Mouse (Mus musculus): Measurements from ENCODE around the gene Nsmce4a.
"Not testable (repeated sequence)": the region's sequence is repeated elsewhere in the genome, so short reads cannot be mapped to it uniquely, and the experiment has no call there.

The Nsmce4a gene

GRCm38 (mm10) chr7:130603556-130603955 lies 30.6 kb upstream of the Nsmce4a start:
- TF ChIP-seq NANOG (IDR thresholded peaks at IDR 0.05; ENCODE audit: borderline replicate concordance, low read length) (no peak), POU5F1 (IDR thresholded peaks at IDR 0.05; ENCODE audit: borderline replicate concordance, low read length) (no peak), CTCF (conservative IDR thresholded peaks at IDR 0.05; ENCODE audit: low read length) (no peak)
- H3K4me1 ChIP-seq (replicated peaks; ENCODE audit: low read depth, low read length), result peaks cover 77% of the 10 kb centered on the region
- H3K9me3 ChIP-seq (ENCODE audit: low read length), result no peaks in the 10 kb centered on the region
- H3K4me3 ChIP-seq (replicated peaks; ENCODE audit: low read length), result no peak overlapping the region; the same call in 1 of the 2 replicates
- no peaks in the 10 kb centered on the region for H3K27me3 ChIP-seq (ENCODE audit: insufficient read depth, low read length)
- peaks cover 7% of the 10 kb centered on the region for H3K36me3 ChIP-seq (ENCODE audit: insufficient read depth, low read length)

- H3K4me1 ChIP-seq (replicated peaks; ENCODE audit: low read depth, low read length), result peaks cover 82% of the 10 kb centered on the region
- no peaks in the 10 kb centered on the region for H3K27me3 ChIP-seq (ENCODE audit: insufficient read depth, low read length)
- TF ChIP-seq CTCF (conservative IDR thresholded peaks at IDR 0.05; ENCODE audit: low read length) (no peak), NANOG (IDR thresholded peaks at IDR 0.05; ENCODE audit: borderline replicate concordance, low read length) (no peak), POU5F1 (IDR thresholded peaks at IDR 0.05; ENCODE audit: borderline replicate concordance, low read length) (no peak)
- peaks cover 7% of the 10 kb centered on the region for H3K36me3 ChIP-seq (ENCODE audit: insufficient read depth, low read length)
- H3K9me3 ChIP-seq (ENCODE audit: low read length), result no peaks in the 10 kb centered on the region
- H3K4me3 ChIP-seq (replicated peaks; ENCODE audit: low read length), result no peak overlapping the region
These were observed 29.9 kb upstream of the Nsmce4a start for GRCm38 (mm10) chr7:130602804-130603203.

GRCm38 (mm10) chr7:130600546-130600945 lies 27.6 kb upstream of the Nsmce4a start:
- H3K9me3 ChIP-seq (ENCODE audit: low read length), result no peaks in the 10 kb centered on the region
- peak overlapping the region; percentile 20; the same call in 1 of the 2 replicates for H3K4me3 ChIP-seq (replicated peaks; ENCODE audit: low read length)
- peaks cover 7% of the 10 kb centered on the region for H3K36me3 ChIP-seq (ENCODE audit: insufficient read depth, low read length)
- no peaks in the 10 kb centered on the region for H3K27me3 ChIP-seq (ENCODE audit: insufficient read depth, low read length)
- peaks cover 88% of the 10 kb centered on the region for H3K4me1 ChIP-seq (replicated peaks; ENCODE audit: low read depth, low read length)
- TF ChIP-seq NANOG (IDR thresholded peaks at IDR 0.05; ENCODE audit: borderline replicate concordance, low read length), result peak; percentile 66; the same call in 1 of the 2 replicates
- no peak for TF ChIP-seq POU5F1 (IDR thresholded peaks at IDR 0.05; ENCODE audit: borderline replicate concordance, low read length)

- TF ChIP-seq CTCF (conservative IDR thresholded peaks at IDR 0.05; ENCODE audit: low read length) (no peak), POU5F1 (IDR thresholded peaks at IDR 0.05; ENCODE audit: borderline replicate concordance, low read length) (no peak), NANOG (IDR thresholded peaks at IDR 0.05; ENCODE audit: borderline replicate concordance, low read length) (no peak)
- Histone ChIP-seq H3K36me3 (ENCODE audit: insufficient read depth, low read length) (peaks cover 7% of the 10 kb centered on the region), H3K27me3 (ENCODE audit: insufficient read depth, low read length) (no peaks in the 10 kb centered on the region), H3K4me3 (replicated peaks; ENCODE audit: low read length) (no peak overlapping the region), H3K4me1 (replicated peaks; ENCODE audit: low read depth, low read length) (peaks cover 84% of the 10 kb centered on the region), H3K9me3 (ENCODE audit: low read length) (no peaks in the 10 kb centered on the region)
These were observed 27.2 kb upstream of the Nsmce4a start for GRCm38 (mm10) chr7:130600074-130600473.

- TF ChIP-seq NANOG (IDR thresholded peaks at IDR 0.05; ENCODE audit: borderline replicate concordance, low read length), result no peak
- TF ChIP-seq POU5F1 (IDR thresholded peaks at IDR 0.05; ENCODE audit: borderline replicate concordance, low read length), result no peak
- no peak for TF ChIP-seq CTCF (conservative IDR thresholded peaks at IDR 0.05; ENCODE audit: low read length)
- Histone ChIP-seq H3K27me3 (ENCODE audit: insufficient read depth, low read length) (no peaks in the 10 kb centered on the region), H3K9me3 (ENCODE audit: low read length) (no peaks in the 10 kb centered on the region), H3K36me3 (ENCODE audit: insufficient read depth, low read length) (no peaks in the 10 kb centered on the region), H3K4me1 (replicated peaks; ENCODE audit: low read depth, low read length) (peaks cover 58% of the 10 kb centered on the region), H3K4me3 (replicated peaks; ENCODE audit: low read length) (no peak overlapping the region)
These were observed 24.6 kb upstream of the Nsmce4a start for GRCm38 (mm10) chr7:130597546-130597945.

- H3K36me3 ChIP-seq (ENCODE audit: insufficient read depth, low read length); H3K9me3 ChIP-seq (ENCODE audit: low read length); H3K27me3 ChIP-seq (ENCODE audit: insufficient read depth, low read length); H3K4me3 ChIP-seq (replicated peaks; ENCODE audit: low read length): not testable (repeated sequence)
- H3K4me1 ChIP-seq (replicated peaks; ENCODE audit: low read depth, low read length), result peaks cover 46% of the 10 kb centered on the region
These were observed 23.3 kb upstream of the Nsmce4a start for GRCm38 (mm10) chr7:130596079-130596855.

- not testable (repeated sequence) for H3K4me3 ChIP-seq (replicated peaks; ENCODE audit: low read length); H3K27me3 ChIP-seq (ENCODE audit: insufficient read depth, low read length); H3K36me3 ChIP-seq (ENCODE audit: insufficient read depth, low read length); H3K9me3 ChIP-seq (ENCODE audit: low read length)
- peaks cover 32% of the 10 kb centered on the region for H3K4me1 ChIP-seq (replicated peaks; ENCODE audit: low read depth, low read length)
These were observed 20.7 kb upstream of the Nsmce4a start for GRCm38 (mm10) chr7:130593375-130594239.

- H3K4me3 ChIP-seq (replicated peaks; ENCODE audit: low read length); H3K27me3 ChIP-seq (ENCODE audit: insufficient read depth, low read length): not testable (repeated sequence)
- H3K4me1 ChIP-seq (replicated peaks; ENCODE audit: low read depth, low read length), result peaks cover 26% of the 10 kb centered on the region
These were observed 20.1 kb upstream of the Nsmce4a start for GRCm38 (mm10) chr7:130592975-130593374.

More at GRCm38 (mm10) chr7:130592975-130593374, 20.1 kb upstream of the Nsmce4a start:
- not testable (repeated sequence) for H3K9me3 ChIP-seq (ENCODE audit: low read length); H3K36me3 ChIP-seq (ENCODE audit: insufficient read depth, low read length)

Data from E14TG2a.4 (cell line).